Mouse (Mus musculus) heart, adult 2 months (tissue): ENCODE results near the gene Nr2c1. TPM values are rescaled to one million over a fixed set of nuclear protein-coding genes. Genes with fewer than 3 reads are reported as not detected.

Experiments used
- DNase-seq, 2 experiments: peaks; one replicate each; pipeline ENCODE4 v3.0.0; 2021
- H3K27ac ChIP-seq: fragments of 200-600 bp; 2 replicates; pipeline ENCODE4 v1.8.1; 2022
- H3K27me3 ChIP-seq: fragments of 200-500 bp; 2 replicates; pipeline ENCODE4 v1.6.1; 2012; ENCODE audit warnings: mild to moderate bottlenecking, low read length, inconsistent platforms, mixed read lengths; ENCODE audit not compliant: control insufficient read depth, insufficient read depth
- H3K36me3 ChIP-seq: fragments of 200-500 bp; 2 replicates; pipeline ENCODE4 v1.6.1; 2012; ENCODE audit warnings: low read length, inconsistent platforms; ENCODE audit not compliant: control insufficient read depth, insufficient read depth
- H3K4me1 ChIP-seq: fragments of 200-500 bp; 2 replicates; pipeline ENCODE4 v1.6.1; 2011; ENCODE audit warnings: low read length; ENCODE audit not compliant: control insufficient read depth, insufficient read depth
- H3K4me3 ChIP-seq: fragments of 200-600 bp; 2 replicates; pipeline ENCODE4 v1.8.1; 2022
- H3K79me2 ChIP-seq: fragments of 200-500 bp; replicated peaks from 2 replicates; pipeline ENCODE4 v1.6.1; 2012; ENCODE audit warnings: mild to moderate bottlenecking, inconsistent platforms, low read length, moderate library complexity, mixed read lengths; ENCODE audit not compliant: control insufficient read depth, insufficient read depth
- H3K9ac ChIP-seq: fragments of 200-500 bp; 2 replicates; pipeline ENCODE4 v1.6.1; 2012; ENCODE audit warnings: low read depth, mild to moderate bottlenecking, control low read depth, inconsistent platforms, low read length, mixed read lengths
- CTCF ChIP-seq: fragments of 200-600 bp; IDR thresholded peaks from 2 replicates; pipeline ENCODE4 v1.8.1; 2022; ENCODE audit warnings: antibody characterized with exemption, mild to moderate bottlenecking, moderate library complexity
- EP300 ChIP-seq: fragments of 200-500 bp; IDR thresholded peaks from 2 replicates; pipeline ENCODE4 v1.6.1; 2011; ENCODE audit warnings: low read depth, low read length, control low read depth; ENCODE audit not compliant: insufficient read depth
- POLR2A ChIP-seq: fragments of 200-500 bp; IDR thresholded peaks from 2 replicates; pipeline ENCODE4 v1.6.1; 2011; ENCODE audit warnings: mild to moderate bottlenecking, low read depth, low read length, control low read depth; ENCODE audit not compliant: insufficient read depth
- WGBS: fragments of 180-500 bp; shearing (Covaris S2); methylation state at CpG from one replicate; pipeline ENCODE4 v1.1.7; 2018; 5-methylcytosine and 5-hydroxymethylcytosine counted together
- intact Hi-C: fragments of 180-260 bp; cut with DNase I; formaldehyde crosslinking; loops from one replicate; pipeline ENCODE4 v1.15.1; 2025
- polyA plus RNA-seq: library from polyadenylated mRNA; depleted of rRNA; stranded (reverse); fragments of >200 nt; gene quantifications from 2 replicates; pipeline ENCODE4 v1.2.3, GENCODE M21; 2012
- total RNA-seq, 2 experiments: library from RNA; stranded (reverse); gene quantifications; 2 replicates each; pipeline ENCODE4 v1.2.3; 2021

The Nr2c1 gene
- total and polyA plus RNA-seq, 3 experiments: 3.3 to 6.6 (median 6.1) TPM

GRCm38 (mm10) chr10:94147391-94147755 is 450 bp upstream of the Nr2c1 start:
- Histone ChIP-seq H3K79me2 (no peaks in the 10 kb centered on the region), H3K27ac (peak overlapping the region; percentile 96), H3K4me3 (peak overlapping the region; percentile 73), H3K27me3 (no peaks in the 10 kb centered on the region), H3K9ac (peak overlapping the region; percentile 87), H3K4me1 (peaks cover 2% of the 10 kb centered on the region; the same call in 1 of the 2 replicates), H3K36me3 (peaks cover 3% of the 10 kb centered on the region; the same call in 1 of the 2 replicates)
- TF ChIP-seq CTCF: no peak
- TF ChIP-seq POLR2A: no peak
- no peak for TF ChIP-seq EP300
- intact Hi-C loops: loop anchor here (2.0 kb wide), 1 partner anchor 51 kb away; the partner anchor contains the start of gene Ndufa12
- no peak for DNase-seq
- WGBS: 5% methylated on average over 8 of the region's 8 CpGs

DNA sequence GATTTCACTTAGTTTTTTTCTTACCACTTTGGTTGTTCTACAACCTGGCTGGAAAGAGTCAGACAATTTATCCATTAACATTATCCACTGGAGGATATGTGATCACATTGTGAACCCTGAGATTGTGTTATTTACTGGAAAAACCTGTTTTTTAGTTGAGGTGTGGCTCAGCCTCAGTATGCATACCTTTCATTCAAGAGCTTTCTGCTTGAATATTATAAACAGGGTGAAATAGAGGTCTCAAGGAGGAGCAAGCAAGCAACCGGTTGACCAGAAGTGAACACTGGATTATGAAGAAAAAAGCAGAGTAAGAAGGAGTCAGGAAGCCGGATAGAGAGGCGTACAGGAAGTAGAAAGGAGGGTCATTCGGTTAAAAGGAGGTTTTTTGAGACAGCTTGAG is 3.7 kb downstream of the Nr2c1 start:
- no peak overlapping the region for H3K27ac ChIP-seq
- H3K36me3 ChIP-seq: peaks cover 3% of the 10 kb centered on the region; the same call in 1 of the 2 replicates
- 59% methylated on average over 4 of the region's 4 CpGs for WGBS
- intact Hi-C loops: no loop called here
- no peaks in the 10 kb centered on the region for H3K27me3 ChIP-seq
- H3K4me3 ChIP-seq: no peak overlapping the region
- 0 out of 2 replicates have a peak, but pooled peaks cover 2% of the 10 kb centered on the region for H3K79me2 ChIP-seq
- peaks cover 2% of the 10 kb centered on the region; the same call in 1 of the 2 replicates for H3K4me1 ChIP-seq
- no peak overlapping the region for H3K9ac ChIP-seq
- TF ChIP-seq EP300 (no peak), POLR2A (no peak), CTCF (no peak)
- DNase-seq: no peak

GRCm38 (mm10) chr10:94153841-94154240 is 6.0 kb downstream of the Nr2c1 start:
- Histone ChIP-seq H3K27me3 (no peaks in the 10 kb centered on the region), H3K4me1 (peaks cover 2% of the 10 kb centered on the region; the same call in 1 of the 2 replicates), H3K36me3 (peaks cover 3% of the 10 kb centered on the region; the same call in 1 of the 2 replicates), H3K79me2 (0 out of 2 replicates have a peak, but pooled peaks cover 2% of the 10 kb centered on the region), H3K27ac (no peak overlapping the region), H3K9ac (no peak overlapping the region), H3K4me3 (no peak overlapping the region)
- TF ChIP-seq POLR2A (no peak), EP300 (no peak), CTCF (no peak)
- intact Hi-C loops: no loop called here
- DNase-seq: no peak

- 73% methylated on average over 6 of the region's 6 CpGs for WGBS
- Histone ChIP-seq H3K9ac (no peak overlapping the region), H3K27me3 (no peaks in the 10 kb centered on the region), H3K79me2 (0 out of 2 replicates have a peak, but pooled peaks cover 2% of the 10 kb centered on the region), H3K4me3 (no peak overlapping the region), H3K36me3 (no peaks in the 10 kb centered on the region), H3K4me1 (no peaks in the 10 kb centered on the region), H3K27ac (no peak overlapping the region)
- no peak for TF ChIP-seq CTCF
- no peak for TF ChIP-seq EP300
- no peak for TF ChIP-seq POLR2A
- DNase-seq: no peak
- intact Hi-C loops: no loop called here
Observed at GRCm38 (mm10) chr10:94158962-94159361, 11.1 kb downstream of the Nr2c1 start.

DNA sequence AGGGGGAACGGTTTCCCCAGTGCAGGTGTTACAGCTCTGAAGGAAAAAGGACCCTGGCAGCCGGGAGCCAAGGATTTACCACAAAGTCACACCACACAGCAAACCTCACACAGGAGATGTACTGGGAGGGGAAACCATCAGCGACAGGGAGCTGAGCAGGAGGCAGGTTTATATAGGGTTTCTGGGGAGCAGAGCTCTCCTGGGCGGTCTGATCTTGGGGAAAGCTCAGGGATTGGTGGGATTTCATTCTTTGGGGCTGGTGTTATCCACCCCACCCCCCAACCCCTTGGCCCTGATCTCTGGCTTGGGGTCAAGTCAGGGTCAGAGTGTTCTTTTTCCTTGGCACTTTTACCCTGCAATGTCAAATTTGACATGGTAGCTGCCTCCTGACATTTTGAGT is 11.6 kb downstream of the Nr2c1 start:
- TF ChIP-seq POLR2A (no peak), CTCF (no peak), EP300 (no peak)

DNA sequence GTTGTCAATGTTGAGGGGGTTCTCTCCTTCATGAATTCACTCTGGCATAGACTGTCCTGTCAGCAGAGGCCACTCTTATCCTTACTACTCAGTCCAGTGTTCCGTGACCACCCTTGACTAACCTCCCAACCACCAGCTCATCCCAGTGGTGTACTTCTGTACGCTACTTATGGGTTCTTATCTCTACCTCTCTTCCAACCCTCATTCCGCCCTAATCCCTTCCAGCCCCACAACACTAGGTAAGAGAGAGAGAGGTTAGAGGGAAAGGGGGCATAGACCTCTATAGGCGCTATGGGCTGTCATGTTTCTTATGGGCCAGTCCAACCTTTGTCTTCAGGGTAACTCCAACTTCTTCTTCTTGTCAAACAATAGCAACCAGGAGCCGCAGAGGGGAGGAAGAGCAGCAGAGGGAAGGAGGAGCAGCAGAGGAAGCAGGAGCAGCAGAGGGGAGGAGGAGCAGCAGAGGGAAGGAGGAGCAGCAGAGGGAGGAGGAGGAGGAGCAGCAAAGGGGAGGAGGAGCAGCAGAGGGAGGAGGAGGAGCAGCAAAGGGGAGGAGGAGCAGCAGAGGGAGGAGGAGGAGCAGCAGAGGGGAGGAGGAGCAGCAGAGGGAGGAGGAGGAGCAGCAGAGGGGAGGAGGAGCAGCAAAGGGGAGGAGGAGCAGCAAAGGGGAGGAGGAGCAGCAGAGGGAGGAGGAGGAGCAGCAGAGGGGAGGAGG is 13.4 kb downstream of the Nr2c1 start:
- WGBS: 89% methylated on average over 5 of the region's 5 CpGs
- no peak overlapping the region for H3K9ac ChIP-seq
- H3K27ac ChIP-seq: no peak overlapping the region
- TF ChIP-seq POLR2A: no peak
- no peak for TF ChIP-seq EP300
- TF ChIP-seq CTCF: no peak
- no peaks in the 10 kb centered on the region for H3K36me3 ChIP-seq
- DNase-seq: no peak
- no peaks in the 10 kb centered on the region for H3K79me2 ChIP-seq
- H3K4me1 ChIP-seq: no peaks in the 10 kb centered on the region
- H3K27me3 ChIP-seq: no peaks in the 10 kb centered on the region
- no peak overlapping the region for H3K4me3 ChIP-seq
- intact Hi-C loops: no loop called here

More for the DNA sequence above, 11.6 kb downstream of the Nr2c1 start:
- WGBS: 91% methylated on average over 4 of the region's 4 CpGs
- no peak for DNase-seq
- Histone ChIP-seq H3K9ac (no peak overlapping the region), H3K27me3 (no peaks in the 10 kb centered on the region), H3K79me2 (0 out of 2 replicates have a peak, but pooled peaks cover 2% of the 10 kb centered on the region), H3K4me1 (no peaks in the 10 kb centered on the region), H3K36me3 (no peaks in the 10 kb centered on the region), H3K4me3 (no peak overlapping the region), H3K27ac (no peak overlapping the region)
- intact Hi-C loops: no loop called here
